20 mouse cellular contexts compared by ENCODE assay signal in the genomic region with DNA sequence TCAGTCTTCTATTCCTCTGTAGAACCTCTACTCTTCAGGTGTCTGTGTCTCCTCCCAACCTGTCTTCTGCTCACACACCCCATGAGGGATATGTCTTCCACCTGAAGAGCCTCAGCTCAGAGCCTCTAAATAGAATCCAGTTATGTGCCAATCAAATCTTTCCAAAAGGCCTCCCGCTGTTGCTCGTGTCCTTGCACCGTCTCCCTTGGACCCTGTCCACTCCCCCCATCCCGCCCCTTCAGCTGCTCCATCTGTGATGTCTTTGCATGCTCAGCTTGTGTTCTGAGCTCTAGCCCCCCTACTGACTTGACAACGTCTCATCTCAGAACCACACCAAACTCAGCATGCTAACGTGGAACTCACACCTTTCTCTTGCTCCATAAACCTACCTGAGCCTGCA. TPM values are rescaled to one million over a fixed set of nuclear protein-coding genes. Genes with fewer than 3 reads are reported as not detected.
A peak's percentile ranks its signal among the peaks of the same experiment; 100 is the strongest.
DNase-seq lines count a peak whose midpoint lies in the region; ATAC-seq and TF ChIP-seq lines count a peak whose summit lies in the region.
"Had no signal": no experiment of that assay in that cellular context is flagged by ENCODE, and none has a peak within 500 bp of the region (broad histone marks: within the 10 kb centered on the region; RNA-seq: fewer than 3 reads in every experiment).

No protein-coding gene starts in this region.

- DNase-seq in heart, embryonic 10.5 days (ENCODE audit: low spot score) = peak; percentile 66
- DNase-seq in heart, adult 11 months = no peak
- DNase-seq in cerebellum, adult 2 months = peak; percentile 74 to 88
- DNase-seq in liver = peak; percentile 21
- DNase-seq in right cerebral cortex, postnatal 14 days = no peak
- DNase-seq in layer of hippocampus, adult 18-20 months (ENCODE audit: low spot score in 2 of 2) = no peak
- DNase-seq: adrenal gland, postnatal 36 days; forebrain, postnatal 0 days; kidney, adult 8-10 months; right cerebral cortex, postnatal 4 days; thymus, postnatal 25 days had no signal

- no peak overlapping the region for H3K4me3 ChIP-seq in heart, embryonic 10.5 days
- H3K4me3 ChIP-seq in cerebellum, adult 2 months (replicated peaks; ENCODE audit: insufficient read depth, low read depth, low read length) = no peak overlapping the region
- no peak overlapping the region for H3K4me3 ChIP-seq in kidney, embryonic 14.5 days (ENCODE audit: low read length)
- H3K4me3 ChIP-seq: heart, embryonic 15.5 days; limb, embryonic 12.5 days; lung, embryonic 15.5 days; midbrain, embryonic 13.5 days had no signal

- no peaks in the 10 kb centered on the region for H3K36me3 ChIP-seq in heart, embryonic 10.5 days
- no peaks in the 10 kb centered on the region for H3K36me3 ChIP-seq in kidney, embryonic 14.5 days (ENCODE audit: control insufficient read depth, insufficient read depth, low read length)
- H3K36me3 ChIP-seq: heart, embryonic 15.5 days; lung, embryonic 15.5 days; midbrain, embryonic 13.5 days had no signal

- TF ChIP-seq CTCF in cerebellum, adult 2 months (IDR thresholded peaks at IDR 0.05; ENCODE audit: borderline replicate concordance, insufficient read depth, low read depth, low read length) = no peak; the same call in 1 of the 2 replicates

- no peak overlapping the region for H3K27ac ChIP-seq in heart, embryonic 10.5 days
- peak overlapping the region; percentile 80 for H3K27ac ChIP-seq in cerebellum, adult 2 months (ENCODE audit: insufficient read depth, low read length)
- no peak overlapping the region for H3K27ac ChIP-seq in kidney, embryonic 14.5 days (ENCODE audit: low read depth, low read length)
- H3K27ac ChIP-seq: heart, embryonic 15.5 days; limb, embryonic 12.5 days; lung, embryonic 15.5 days; macrophage; midbrain, embryonic 13.5 days had no signal

- H3K4me2 ChIP-seq in kidney, embryonic 14.5 days (replicated peaks; ENCODE audit: low read depth, low read length) = no peak overlapping the region
- H3K4me2 ChIP-seq: heart, embryonic 15.5 days; limb, embryonic 12.5 days; lung, embryonic 15.5 days; midbrain, embryonic 13.5 days had no signal

- no peak for TF ChIP-seq POLR2A in cerebellum, adult 2 months (IDR thresholded peaks at IDR 0.05; ENCODE audit: borderline replicate concordance, insufficient read depth, low read length)

- H3K4me1 ChIP-seq in heart, embryonic 10.5 days = peaks cover 37% of the 10 kb centered on the region
- peaks cover 25% of the 10 kb centered on the region for H3K4me1 ChIP-seq in cerebellum, adult 2 months (ENCODE audit: control insufficient read depth, insufficient read depth, low read length)
- H3K4me1 ChIP-seq in kidney, embryonic 14.5 days (ENCODE audit: control insufficient read depth, insufficient read depth, low read length) = peaks cover 9% of the 10 kb centered on the region

- ATAC-seq in kidney, embryonic 14.5 days (ENCODE audit: low FRiP score, low TSS enrichment) = no peak
- ATAC-seq: forebrain, postnatal 0 days; midbrain, embryonic 13.5 days; Patski had no signal

- 68% methylated on average over 6 of the region's 6 CpGs for WGBS in heart, embryonic 10.5 days
- 3% methylated on average over 6 of the region's 6 CpGs for WGBS in cerebellum, adult 2 months
- 84% methylated on average over 6 of the region's 6 CpGs for WGBS in kidney, embryonic 14.5 days

- H3K9me3 ChIP-seq in heart, embryonic 10.5 days = no peaks in the 10 kb centered on the region
- H3K9me3 ChIP-seq in kidney, embryonic 14.5 days (ENCODE audit: control insufficient read depth, low read length) = no peaks in the 10 kb centered on the region
- H3K9me3 ChIP-seq: heart, embryonic 15.5 days; limb, embryonic 12.5 days; lung, embryonic 15.5 days; midbrain, embryonic 13.5 days had no signal

- no peaks in the 10 kb centered on the region for H3K27me3 ChIP-seq in heart, embryonic 10.5 days (ENCODE audit: insufficient read depth, poor library complexity, severe bottlenecking)
- H3K27me3 ChIP-seq in cerebellum, adult 2 months (ENCODE audit: control insufficient read depth, insufficient read depth, low read length) = no peaks in the 10 kb centered on the region
- H3K27me3 ChIP-seq in kidney, embryonic 14.5 days (ENCODE audit: control insufficient read depth, insufficient read depth, low read length) = no peaks in the 10 kb centered on the region
- H3K27me3 ChIP-seq: heart, embryonic 15.5 days; limb, embryonic 12.5 days; lung, embryonic 15.5 days; midbrain, embryonic 13.5 days; Patski had no signal

- H3K9ac ChIP-seq in kidney, embryonic 14.5 days (ENCODE audit: low read depth, low read length) = no peak overlapping the region
- H3K9ac ChIP-seq: forebrain, postnatal 0 days; heart, embryonic 15.5 days; limb, embryonic 12.5 days; lung, embryonic 15.5 days; midbrain, embryonic 13.5 days had no signal

RNA-seq across cellular contexts. Expression of a gene that starts 1.5 kb away (rescaled TPM):
- 34.2 and 38.1 TPM in 2 replicates for polyA plus RNA-seq in heart, embryonic 10.5 days (2016; fragmentation: Nextera tagmentation; extraction: Ambion mirVana)
- polyA plus RNA-seq in cerebellum, adult 2 months (2012; rRNA removed) = 50.0 and 50.2 TPM in 2 replicates
- 25.3 and 35.2 TPM in 2 replicates for polyA plus RNA-seq in kidney, embryonic 14.5 days (2014; fragmentation: Nextera tagmentation; extraction: Ambion mirVana)
- total RNA-seq in layer of hippocampus, adult 18-20 months (2021) = 10 to 100 TPM; 21.2 to 23.4 TPM

RNA-seq across cellular contexts. Expression of a gene that starts 39.8 kb away (rescaled TPM):
- 770 and 980 TPM in 2 replicates for polyA plus RNA-seq in heart, embryonic 10.5 days (2016; fragmentation: Nextera tagmentation; extraction: Ambion mirVana)
- polyA plus RNA-seq in cerebellum, adult 2 months (2012; rRNA removed) = 678 and 692 TPM in 2 replicates
- polyA plus RNA-seq in kidney, embryonic 14.5 days (2014; fragmentation: Nextera tagmentation; extraction: Ambion mirVana) = 1,350 and 1,409 TPM in 2 replicates
- 100 to 1,000 TPM; 600 to 628 TPM for total RNA-seq in layer of hippocampus, adult 18-20 months (2021)

RNA-seq across cellular contexts. Expression of a gene that starts 40.3 kb away (rescaled TPM):
- 6.7 and 11.6 TPM in 2 replicates for polyA plus RNA-seq in heart, embryonic 10.5 days (2016; fragmentation: Nextera tagmentation; extraction: Ambion mirVana)
- polyA plus RNA-seq in cerebellum, adult 2 months (2012; rRNA removed) = 448 and 455 TPM in 2 replicates
- 9.5 and 11.9 TPM in 2 replicates for polyA plus RNA-seq in kidney, embryonic 14.5 days (2014; fragmentation: Nextera tagmentation; extraction: Ambion mirVana)
- 100 to 1,000 TPM; 370 to 379 TPM for total RNA-seq in layer of hippocampus, adult 18-20 months (2021)
- total RNA-seq: neutrophil, adult 5-6 weeks had no signal

RNA-seq across cellular contexts. Expression of a gene that starts 42.1 kb away (rescaled TPM):
- 1.1 and 2.8 TPM in 2 replicates for polyA plus RNA-seq in heart, embryonic 10.5 days (2016; fragmentation: Nextera tagmentation; extraction: Ambion mirVana)
- polyA plus RNA-seq in cerebellum, adult 2 months (2012; rRNA removed) = 106 and 114 TPM in 2 replicates
- polyA plus RNA-seq in kidney, embryonic 14.5 days (2014; fragmentation: Nextera tagmentation; extraction: Ambion mirVana) = 3.6 and 6.1 TPM in 2 replicates
- total RNA-seq in layer of hippocampus, adult 18-20 months (2021) = 100 to 1,000 TPM; 114 to 118 TPM
- total RNA-seq: granulocyte monocyte progenitor cell, adult 5-6 weeks had no signal

Comparison
In these comparisons a context has a peak if more than half of its experiments do, and no peak if none do; other contexts are left out.
1. DNase-seq: peak in heart, embryonic 10.5 days (single experiment), cerebellum, adult 2 months (2 of 2) and liver (single experiment); none in heart, adult 11 months (single experiment), right cerebral cortex, postnatal 14 days (single experiment) and layer of hippocampus, adult 18-20 months (0 of 2).
2. RNA of a gene that starts 40.3 kb away (polyA plus RNA-seq): 448 to 455 TPM in cerebellum, adult 2 months; 9.5 to 11.9 TPM in kidney, embryonic 14.5 days and 6.7 to 11.6 TPM in heart, embryonic 10.5 days; every median in the first group is over 10 times any median in the second.